Mouse (Mus musculus): ENCODE results near the gene Crip1.

DNA sequence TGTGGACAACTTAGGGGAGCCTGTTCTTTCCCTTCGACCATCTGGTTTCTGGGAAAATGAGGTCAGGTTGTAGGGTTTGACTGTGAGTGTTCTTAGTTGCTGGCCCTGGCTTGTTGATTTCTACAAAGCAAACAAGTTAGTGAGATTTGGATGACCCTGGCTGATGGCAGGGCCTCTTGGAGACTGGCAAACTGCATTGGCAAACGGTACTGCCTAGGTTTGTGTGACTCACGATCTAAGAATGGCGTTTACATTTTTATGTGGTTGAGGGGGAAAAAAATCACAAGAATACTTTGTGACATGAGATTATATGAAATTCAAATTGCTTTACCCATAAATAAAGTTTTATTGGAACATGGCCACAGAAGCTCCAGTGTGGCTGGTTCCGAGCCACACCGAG, 39.7 kb upstream of the Crip1 start:
- TF ChIP-seq CTCF (conservative IDR thresholded peaks at IDR 0.05; ENCODE audit: low read length) (no peak), POU5F1 (IDR thresholded peaks at IDR 0.05; ENCODE audit: borderline replicate concordance, low read length) (no peak)

All from E14TG2a.4 (cell line).